Mouse (Mus musculus): ENCODE measurements around the gene Vamp8.

Vamp8 gene

GRCm38 (mm10) chr6:72367460-72367974 lies 23.0 kb downstream of the Vamp8 start:
- TF ChIP-seq GATA4 (IDR thresholded peaks at IDR 0.05; ENCODE audit: insufficient replicate concordance, low read length) = no peak

- TF ChIP-seq GATA4 (IDR thresholded peaks at IDR 0.05; ENCODE audit: insufficient replicate concordance, low read length) = no peak
Measured at GRCm38 (mm10) chr6:72366844-72367443, 23.6 kb downstream of the Vamp8 start, which contains the start of gene Rnf181. Gene Rnf181 (minus strand): TSS chr6:72366956.

- TF ChIP-seq GATA4 (IDR thresholded peaks at IDR 0.05; ENCODE audit: insufficient replicate concordance, low read length) = no peak
Measured at GRCm38 (mm10) chr6:72366304-72366703, 24.2 kb downstream of the Vamp8 start.

- TF ChIP-seq GATA4 (IDR thresholded peaks at IDR 0.05; ENCODE audit: insufficient replicate concordance, low read length) = no peak
Measured at GRCm38 (mm10) chr6:72364985-72365384, 25.5 kb downstream of the Vamp8 start.

GRCm38 (mm10) chr6:72364009-72364408 lies 26.5 kb downstream of the Vamp8 start:
- TF ChIP-seq GATA4 (IDR thresholded peaks at IDR 0.05; ENCODE audit: insufficient replicate concordance, low read length) = no peak

- TF ChIP-seq GATA4 (IDR thresholded peaks at IDR 0.05; ENCODE audit: insufficient replicate concordance, low read length) = no peak
Measured at GRCm38 (mm10) chr6:72362132-72363028, 28.1 kb downstream of the Vamp8 start.

GRCm38 (mm10) chr6:72361121-72361551 lies 29.4 kb downstream of the Vamp8 start:
- TF ChIP-seq GATA4 (IDR thresholded peaks at IDR 0.05; ENCODE audit: insufficient replicate concordance, low read length) = no peak

GRCm38 (mm10) chr6:72360599-72360935 lies 29.9 kb downstream of the Vamp8 start:
- TF ChIP-seq GATA4 (IDR thresholded peaks at IDR 0.05; ENCODE audit: insufficient replicate concordance, low read length) = no peak

GRCm38 (mm10) chr6:72359891-72360598 lies 30.5 kb downstream of the Vamp8 start:
- no peak for TF ChIP-seq GATA4 (IDR thresholded peaks at IDR 0.05; ENCODE audit: insufficient replicate concordance, low read length)

- no peak for TF ChIP-seq GATA4 (IDR thresholded peaks at IDR 0.05; ENCODE audit: insufficient replicate concordance, low read length)
Measured at GRCm38 (mm10) chr6:72359343-72359742, 31.2 kb downstream of the Vamp8 start.

- TF ChIP-seq GATA4 (IDR thresholded peaks at IDR 0.05; ENCODE audit: insufficient replicate concordance, low read length) = no peak
Measured at GRCm38 (mm10) chr6:72358086-72358764, 32.3 kb downstream of the Vamp8 start.

GRCm38 (mm10) chr6:72357164-72358079 lies 33.1 kb downstream of the Vamp8 start:
- TF ChIP-seq GATA4 (IDR thresholded peaks at IDR 0.05; ENCODE audit: insufficient replicate concordance, low read length) = no peak

GRCm38 (mm10) chr6:72356001-72356532 lies 34.4 kb downstream of the Vamp8 start:
- no peak for TF ChIP-seq GATA4 (IDR thresholded peaks at IDR 0.05; ENCODE audit: insufficient replicate concordance, low read length)
